Mouse (Mus musculus): Measurements from ENCODE around the gene Ccdc157. TPM values are rescaled to one million over a fixed set of nuclear protein-coding genes. Genes with fewer than 3 reads are reported as not detected.

Ccdc157 gene
- polyA plus RNA-seq, 1 experiment, result 15.8 TPM

GRCm38 (mm10) chr11:4096054-4096984, 63.8 kb downstream of the Ccdc157 start:
- Histone ChIP-seq H3K27ac (ENCODE audit: insufficient read depth, low read length) (peak overlapping the region; percentile 83), H3K4me1 (ENCODE audit: control insufficient read depth, insufficient read depth, low read length) (peaks cover 3% of the 10 kb centered on the region; the same call in 1 of the 2 replicates), H3K27me3 (ENCODE audit: control insufficient read depth, insufficient read depth, low read length) (no peaks in the 10 kb centered on the region), H3K4me3 (replicated peaks; ENCODE audit: insufficient read depth, low read depth, low read length) (peak overlapping the region; percentile 68)
- peak; percentile 99 for DNase-seq
- WGBS, result 3% methylated on average over 45 of the region's 45 CpGs
- TF ChIP-seq CTCF (IDR thresholded peaks at IDR 0.05; ENCODE audit: borderline replicate concordance, insufficient read depth, low read depth, low read length), result no peak
- peak; percentile 99; the same call in 1 of the 2 replicates for TF ChIP-seq POLR2A (IDR thresholded peaks at IDR 0.05; ENCODE audit: borderline replicate concordance, insufficient read depth, low read length)

- Histone ChIP-seq H3K27me3 (ENCODE audit: control insufficient read depth, insufficient read depth, low read length) (no peaks in the 10 kb centered on the region), H3K4me3 (replicated peaks; ENCODE audit: insufficient read depth, low read depth, low read length) (peak within 1 kb of the TSS; percentile 87), H3K4me1 (ENCODE audit: control insufficient read depth, insufficient read depth, low read length) (peaks cover 3% of the 10 kb centered on the region; the same call in 1 of the 2 replicates), H3K27ac (ENCODE audit: insufficient read depth, low read length) (peak within 1 kb of the TSS; percentile 32; the same call in 1 of the 2 replicates)
- WGBS, result 5% methylated on average over 34 of the region's 34 CpGs
- TF ChIP-seq CTCF (IDR thresholded peaks at IDR 0.05; ENCODE audit: borderline replicate concordance, insufficient read depth, low read depth, low read length) (no peak), POLR2A (IDR thresholded peaks at IDR 0.05; ENCODE audit: borderline replicate concordance, insufficient read depth, low read length) (peak; percentile 10; the same call in 1 of the 2 replicates)
- DNase-seq, result peak; percentile 74 to 76
Measured at GRCm38 (mm10) chr11:4095171-4096053, 64.7 kb downstream of the Ccdc157 start, which contains the start of gene Mtfp1. TSS of gene Mtfp1 (minus strand) at chr11:4095445.

GRCm38 (mm10) chr11:4094378-4095170, 65.5 kb downstream of the Ccdc157 start:
- peak; percentile 60 to 68 for DNase-seq
- Histone ChIP-seq H3K27ac (ENCODE audit: insufficient read depth, low read length) (no peak overlapping the region), H3K4me1 (ENCODE audit: control insufficient read depth, insufficient read depth, low read length) (peaks cover 3% of the 10 kb centered on the region; the same call in 1 of the 2 replicates), H3K4me3 (replicated peaks; ENCODE audit: insufficient read depth, low read depth, low read length) (peak overlapping the region; percentile 87), H3K27me3 (ENCODE audit: control insufficient read depth, insufficient read depth, low read length) (no peaks in the 10 kb centered on the region)
- WGBS, result 6% methylated on average over 24 of the region's 24 CpGs
- no peak for TF ChIP-seq POLR2A (IDR thresholded peaks at IDR 0.05; ENCODE audit: borderline replicate concordance, insufficient read depth, low read length)
- peak; percentile 69 for TF ChIP-seq CTCF (IDR thresholded peaks at IDR 0.05; ENCODE audit: borderline replicate concordance, insufficient read depth, low read depth, low read length)

GRCm38 (mm10) chr11:4093459-4094377, 66.4 kb downstream of the Ccdc157 start:
- H3K27ac ChIP-seq (ENCODE audit: insufficient read depth, low read length), result no peak overlapping the region
- 75% methylated on average over 18 of the region's 18 CpGs for WGBS
- H3K27me3 ChIP-seq (ENCODE audit: control insufficient read depth, insufficient read depth, low read length), result no peaks in the 10 kb centered on the region
- TF ChIP-seq CTCF (IDR thresholded peaks at IDR 0.05; ENCODE audit: borderline replicate concordance, insufficient read depth, low read depth, low read length) (no peak), POLR2A (IDR thresholded peaks at IDR 0.05; ENCODE audit: borderline replicate concordance, insufficient read depth, low read length) (no peak)
- H3K4me1 ChIP-seq (ENCODE audit: control insufficient read depth, insufficient read depth, low read length), result peaks cover 3% of the 10 kb centered on the region; the same call in 1 of the 2 replicates
- peak in 1 of 2 experiments; percentile 19 for DNase-seq
- peak overlapping the region; percentile 87 for H3K4me3 ChIP-seq (replicated peaks; ENCODE audit: insufficient read depth, low read depth, low read length)

Other genes starting within 250 kb of the Ccdc157 start
- gene Slc35e4, start 245.6 kb downstream of the Ccdc157 start, polyA plus RNA-seq (2012; rRNA removed), result 27.3 and 28.5 TPM in 2 replicates
- gene Tcn2, start 228.1 kb downstream of the Ccdc157 start, polyA plus RNA-seq (2012; rRNA removed), result 28.0 and 31.7 TPM in 2 replicates
- gene Pes1, start 196.3 kb downstream of the Ccdc157 start, polyA plus RNA-seq (2012; rRNA removed), result 36.6 and 36.9 TPM in 2 replicates
- 0.14 and 0.20 TPM in 2 replicates for gene 4930556J24Rik, start 183.5 kb downstream of the Ccdc157 start, polyA plus RNA-seq (2012; rRNA removed)
- gene Gal3st1, start 176.7 kb downstream of the Ccdc157 start, polyA plus RNA-seq (2012; rRNA removed), result 44.4 and 52.0 TPM in 2 replicates
- gene Sec14l4, start 128.8 kb downstream of the Ccdc157 start, polyA plus RNA-seq (2012; rRNA removed), result 0.05 and 0.14 TPM in 2 replicates
- gene Sec14l3, start 95.5 kb downstream of the Ccdc157 start, polyA plus RNA-seq (2012; rRNA removed), result not detected in 2 replicates
- 60.5 and 65.2 TPM in 2 replicates for gene Mtfp1, start 64.8 kb downstream of the Ccdc157 start, polyA plus RNA-seq (2012; rRNA removed)
- gene Sec14l2, start 36.9 kb downstream of the Ccdc157 start, polyA plus RNA-seq (2012; rRNA removed), result 28.2 and 32.2 TPM in 2 replicates
- 39.5 and 39.9 TPM in 2 replicates for gene Rnf215, start 25.1 kb downstream of the Ccdc157 start, polyA plus RNA-seq (2012; rRNA removed)
- gene Sf3a1, start 57 bp upstream of the Ccdc157 start, polyA plus RNA-seq (2012; rRNA removed), result 50.0 and 54.3 TPM in 2 replicates
- gene Tbc1d10a, start 26.5 kb upstream of the Ccdc157 start, polyA plus RNA-seq (2012; rRNA removed), result 33.3 and 34.1 TPM in 2 replicates
- 5.1 and 5.6 TPM in 2 replicates for gene Castor1, start 57.9 kb upstream of the Ccdc157 start, polyA plus RNA-seq (2012; rRNA removed)
- gene Osm, start 76.1 kb upstream of the Ccdc157 start, polyA plus RNA-seq (2012; rRNA removed), result 0.03 TPM in 1 of 2 replicates, not detected in the other
- gene Lif, start 97.3 kb upstream of the Ccdc157 start, polyA plus RNA-seq (2012; rRNA removed), result 0.15 and 0.41 TPM in 2 replicates

All from cerebellum, adult 2 months (tissue).